In genomic region chr5:41765626-41766405, GRCm38 (mm10) we compare ENCODE assay signal across 23 mouse cellular contexts. TPM values are rescaled to one million over a fixed set of nuclear protein-coding genes. Genes with fewer than 3 reads are reported as not detected.
DNase-seq lines count a peak whose midpoint lies in the region; ATAC-seq lines count a peak whose summit lies in the region.
"Had no signal": no experiment of that assay in that cellular context is flagged by ENCODE, and none has a peak within 500 bp of the region (broad histone marks: within the 10 kb centered on the region; RNA-seq: fewer than 3 reads in every experiment).

No protein-coding gene starts in this region.

- intact Hi-C loops in heart, postnatal 14 days (cut with DNase I): no loop called here

- peaks cover 65% of the 10 kb centered on the region for H3K27me3 ChIP-seq in intestine, embryonic 14.5 days (replicated peaks; ENCODE audit: control insufficient read depth, insufficient read depth, low read length)
- H3K27me3 ChIP-seq in intestine, embryonic 16.5 days (replicated peaks; ENCODE audit: control insufficient read depth, insufficient read depth, low read length): peaks cover 57% of the 10 kb centered on the region

- H3K4me2 ChIP-seq in intestine, embryonic 14.5 days (ENCODE audit: low read length): peak overlapping the region; percentile 7; the same call in 1 of the 2 replicates
- H3K4me2 ChIP-seq in intestine, embryonic 16.5 days (ENCODE audit: low read depth, low read length): no peak overlapping the region
- H3K4me2 ChIP-seq: embryonic facial prominence, embryonic 13.5 days; limb, embryonic 15.5 days had no signal

- no peak for ATAC-seq in intestine, embryonic 14.5 days (replicated peaks; ENCODE audit: low FRiP score, low TSS enrichment, low read depth)
- no peak for ATAC-seq in intestine, embryonic 16.5 days
- ATAC-seq: forebrain, embryonic 14.5 days; intestine, postnatal 0 days had no signal

- DNase-seq in intestine, embryonic 14.5 days (ENCODE audit: low spot score): peak; percentile 80
- peak; percentile 42 for DNase-seq in Muller cell, postnatal 12 days (ENCODE audit: inconsistent ontology term)
- DNase-seq in ZHBTc4 (ENCODE audit: low read depth, low spot score): peak; percentile 71
- DNase-seq in naive thymus-derived CD4-positive, alpha-beta T cell, adult 2 months (ENCODE audit: low read depth): peak; percentile 9
- DNase-seq in layer of hippocampus, postnatal 36 days: no peak
- DNase-seq in heart, postnatal 14 days: no peak
- DNase-seq: adrenal gland, adult 8-10 months; cerebellum, adult 9-11 months; gastrocnemius, adult 2 months; kidney, postnatal 14 days; spleen, adult 18-20 months; thymus, adult 18-20 months had no signal

- no peak overlapping the region for H3K27ac ChIP-seq in intestine, embryonic 14.5 days (ENCODE audit: low read depth)
- no peak overlapping the region for H3K27ac ChIP-seq in intestine, embryonic 16.5 days (ENCODE audit: low read length)
- H3K27ac ChIP-seq: embryonic facial prominence, embryonic 13.5 days; gastrocnemius, adult 2 months; limb, embryonic 15.5 days had no signal

- no peak overlapping the region for H3K4me3 ChIP-seq in intestine, embryonic 14.5 days (ENCODE audit: low read depth, low read length)
- H3K4me3 ChIP-seq in intestine, embryonic 16.5 days (ENCODE audit: low read length): no peak overlapping the region
- H3K4me3 ChIP-seq: embryonic facial prominence, embryonic 13.5 days; gastrocnemius, adult 2 months; myocyte had no signal

- no peak overlapping the region for H3K9ac ChIP-seq in intestine, embryonic 14.5 days (ENCODE audit: low read length)
- H3K9ac ChIP-seq in intestine, embryonic 16.5 days (ENCODE audit: low read depth, low read length): no peak overlapping the region
- H3K9ac ChIP-seq: embryonic facial prominence, embryonic 13.5 days; limb, embryonic 15.5 days had no signal

- no peaks in the 10 kb centered on the region for H3K9me3 ChIP-seq in intestine, embryonic 14.5 days (ENCODE audit: control insufficient read depth, low read length)
- no peaks in the 10 kb centered on the region for H3K9me3 ChIP-seq in intestine, embryonic 16.5 days (ENCODE audit: control insufficient read depth, low read length)
- H3K9me3 ChIP-seq: embryonic facial prominence, embryonic 13.5 days; limb, embryonic 15.5 days had no signal

- WGBS in intestine, embryonic 14.5 days: 33% methylated on average over 14 of the region's 14 CpGs
- 24% methylated on average over 14 of the region's 14 CpGs for WGBS in intestine, embryonic 16.5 days

- H3K36me3 ChIP-seq in intestine, embryonic 14.5 days (ENCODE audit: control insufficient read depth, insufficient read depth, low read length): no peaks in the 10 kb centered on the region
- no peaks in the 10 kb centered on the region for H3K36me3 ChIP-seq in intestine, embryonic 16.5 days (ENCODE audit: control insufficient read depth, insufficient read depth, low read length)
- H3K36me3 ChIP-seq: embryonic facial prominence, embryonic 13.5 days; limb, embryonic 15.5 days had no signal

- 0 out of 2 replicates have a peak, but pooled peaks cover 12% of the 10 kb centered on the region for H3K4me1 ChIP-seq in intestine, embryonic 14.5 days (replicated peaks; ENCODE audit: control insufficient read depth, insufficient read depth, low read length)
- peaks cover 13% of the 10 kb centered on the region; the same call in 1 of the 2 replicates for H3K4me1 ChIP-seq in intestine, embryonic 16.5 days (ENCODE audit: control insufficient read depth, insufficient read depth, low read length)

RNA-seq across cellular contexts. Expression of gene Nkx3-2, which starts 1.5 kb away (rescaled TPM):
- 2.8 and 3.2 TPM in 2 replicates for polyA plus RNA-seq in intestine, embryonic 14.5 days (2014; fragmentation: Nextera tagmentation; extraction: Ambion mirVana)
- 1.5 and 1.9 TPM in 2 replicates for polyA plus RNA-seq in intestine, embryonic 16.5 days (2015; fragmentation: Nextera tagmentation; extraction: Ambion mirVana)
- total RNA-seq in layer of hippocampus, postnatal 36 days (2021): not detected
- not detected for total RNA-seq in heart, postnatal 14 days (2021)
- total RNA-seq: adrenal gland, adult 8-10 months; gastrocnemius, adult 2 months; heart, adult 8-10 months; heart, postnatal 25 days; layer of hippocampus, postnatal 10 days; megakaryocyte, adult 5-6 weeks had no signal
- polyA plus RNA-seq: forebrain, embryonic 14.5 days; lung, embryonic 16.5 days had no signal

RNA-seq across cellular contexts. Expression of gene Rab28, which starts 57.9 kb away (rescaled TPM):
- polyA plus RNA-seq in intestine, embryonic 14.5 days (2014; fragmentation: Nextera tagmentation; extraction: Ambion mirVana): 65.9 and 66.5 TPM in 2 replicates
- 41.9 and 49.6 TPM in 2 replicates for polyA plus RNA-seq in intestine, embryonic 16.5 days (2015; fragmentation: Nextera tagmentation; extraction: Ambion mirVana)
- 10 to 100 TPM; 87.2 to 90.0 TPM for total RNA-seq in layer of hippocampus, postnatal 36 days (2021)
- 10 to 100 TPM; 63.6 to 66.6 TPM for total RNA-seq in heart, postnatal 14 days (2021)

Comparison
In these comparisons a context has a peak if more than half of its experiments do, and no peak if none do; other contexts are left out.
1. DNase-seq: peak in intestine, embryonic 14.5 days (single experiment), Muller cell, postnatal 12 days (single experiment), ZHBTc4 (single experiment) and naive thymus-derived CD4-positive, alpha-beta T cell, adult 2 months (single experiment); none in layer of hippocampus, postnatal 36 days (0 of 2) and heart, postnatal 14 days (0 of 2).